Mouse (Mus musculus) G1E (cell line): ENCODE data around the gene Ehmt1.

Experiments used
- CTCF ChIP-seq: IDR thresholded peaks from 2 replicates; pipeline ENCODE4 v1.5.1; 2012; ENCODE audit warnings: low read depth, low read length, inconsistent platforms, mixed read lengths
- GATA1 ChIP-seq: IDR thresholded peaks from 2 replicates; pipeline ENCODE4 v1.6.1; 2012; ENCODE audit warnings: borderline replicate concordance, low read length, inconsistent platforms, mixed read lengths
- POLR2AphosphoS5 ChIP-seq: IDR thresholded peaks from 2 replicates; pipeline ENCODE4 v1.6.1; 2012; ENCODE audit warnings: low read depth, low read length, inconsistent platforms; ENCODE audit not compliant: insufficient replicate concordance
- TAL1 ChIP-seq: conservative IDR thresholded peaks from 2 replicates; pipeline ENCODE4 v1.6.1; 2012; ENCODE audit warnings: low read depth, low read length, inconsistent platforms, mixed read lengths

- TF ChIP-seq CTCF (no peak), GATA1 (no peak), TAL1 (no peak), POLR2AphosphoS5 (no peak)
Observed at GRCm38 (mm10) chr2:24950189-24950535, 30.7 kb upstream of the Ehmt1 start.
